Mouse (Mus musculus) G1E (cell line): ENCODE data around the gene Krt83. TPM values are rescaled to one million over a fixed set of nuclear protein-coding genes. Genes with fewer than 3 reads are reported as not detected.

Source experiments
- ATAC-seq: 2 replicates; pipeline ENCODE4 v1.8.0; 2016; ENCODE audit warnings: mild to moderate bottlenecking; ENCODE audit not compliant: insufficient number of reproducible peaks, poor library complexity, low FRiP score, severe bottlenecking; ENCODE audit errors: extremely low read depth
- DNase-seq: peaks from one replicate; pipeline ENCODE4 v3.0.0; 2012; ENCODE audit warnings: low spot score
- H3K27me3 ChIP-seq: 2 replicates; pipeline ENCODE4 v1.6.1; 2012; ENCODE audit warnings: mild to moderate bottlenecking, low read length, inconsistent platforms; ENCODE audit not compliant: insufficient read depth
- H3K36me3 ChIP-seq: replicated peaks from 2 replicates; pipeline ENCODE3; 2012; ENCODE audit warnings: mild to moderate bottlenecking, inconsistent platforms
- H3K4me1 ChIP-seq: 2 replicates; pipeline ENCODE4 v1.6.1; 2012; ENCODE audit warnings: low read depth, low read length, inconsistent platforms, mixed read lengths; ENCODE audit not compliant: insufficient read depth
- H3K4me3 ChIP-seq: 2 replicates; pipeline ENCODE4 v1.5.1; 2012; ENCODE audit warnings: low read depth, mild to moderate bottlenecking, inconsistent platforms, low read length, moderate library complexity, mixed read lengths
- H3K9me3 ChIP-seq: replicated peaks from 2 replicates; pipeline ENCODE4 v1.6.1; 2012; ENCODE audit warnings: inconsistent platforms
- CTCF ChIP-seq: IDR thresholded peaks from 2 replicates; pipeline ENCODE4 v1.5.1; 2012; ENCODE audit warnings: low read depth, low read length, inconsistent platforms, mixed read lengths
- GATA1 ChIP-seq: IDR thresholded peaks from 2 replicates; pipeline ENCODE4 v1.6.1; 2012; ENCODE audit warnings: borderline replicate concordance, low read length, inconsistent platforms, mixed read lengths
- GATA2 ChIP-seq: IDR thresholded peaks from 2 replicates; pipeline ENCODE4 v1.6.1; 2012; ENCODE audit warnings: low read depth, low read length, inconsistent platforms, borderline replicate concordance
- POLR2AphosphoS5 ChIP-seq: IDR thresholded peaks from 2 replicates; pipeline ENCODE4 v1.6.1; 2012; ENCODE audit warnings: low read depth, low read length, inconsistent platforms; ENCODE audit not compliant: insufficient replicate concordance
- TAL1 ChIP-seq: conservative IDR thresholded peaks from 2 replicates; pipeline ENCODE4 v1.6.1; 2012; ENCODE audit warnings: low read depth, low read length, inconsistent platforms, mixed read lengths
- polyA plus RNA-seq: library from polyadenylated mRNA; stranded (reverse); fragments of >175 nt; gene quantifications from 2 replicates; pipeline ENCODE4 v1.2.3, GENCODE M21; 2012
- total RNA-seq, 2 experiments: library from RNA; stranded (forward) in 1 of 2; stranded (reverse) in 1 of 2; fragments of 200-1000 nt in 1 of 2; fragments of >200 nt in 1 of 2; fragmentation: Nextera tagmentation in 1 of 2; gene quantifications; 2 replicates each; pipeline ENCODE4 v1.2.3; 2014 to 2017

Krt83 gene
- total and polyA plus RNA-seq, 3 experiments: not detected

DNA sequence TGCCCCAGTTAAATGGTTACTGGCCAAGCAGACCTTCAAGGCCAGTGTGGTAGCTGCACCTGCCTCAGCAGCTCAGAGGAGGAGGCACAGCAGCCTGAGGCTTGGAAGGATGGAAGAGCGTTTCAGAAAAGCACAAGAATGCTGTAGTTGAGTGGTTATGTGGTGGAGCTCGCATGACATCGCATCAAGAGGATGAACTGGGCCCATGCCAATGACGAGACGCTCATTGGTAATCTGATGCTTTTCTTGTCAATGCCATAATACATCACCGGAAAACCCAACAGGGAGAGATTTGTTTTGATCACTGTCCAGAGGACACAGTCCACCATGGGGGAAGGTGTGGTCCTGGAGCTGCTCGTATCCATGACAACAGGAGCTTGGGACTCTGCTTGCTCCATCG lies 4.0 kb upstream of the Krt83 start:
- TF ChIP-seq GATA1: no peak
- no peak for TF ChIP-seq POLR2AphosphoS5
- TF ChIP-seq CTCF: no peak
- no peak for TF ChIP-seq GATA2
- TF ChIP-seq TAL1: no peak
- H3K27me3 ChIP-seq: no peaks in the 10 kb centered on the region
- H3K4me1 ChIP-seq: no peaks in the 10 kb centered on the region
- no peak for ATAC-seq
- H3K4me3 ChIP-seq: no peak overlapping the region
- H3K36me3 ChIP-seq: no peaks in the 10 kb centered on the region
- no peak for DNase-seq
- H3K9me3 ChIP-seq: peaks cover 53% of the 10 kb centered on the region

- no peak overlapping the region for H3K4me3 ChIP-seq
- H3K9me3 ChIP-seq: peaks cover 60% of the 10 kb centered on the region
- TF ChIP-seq POLR2AphosphoS5 (no peak), GATA2 (no peak), GATA1 (no peak), CTCF (no peak), TAL1 (no peak)
- ATAC-seq: no peak
- no peaks in the 10 kb centered on the region for H3K4me1 ChIP-seq
- DNase-seq: no peak
- H3K27me3 ChIP-seq: no peaks in the 10 kb centered on the region
- no peaks in the 10 kb centered on the region for H3K36me3 ChIP-seq
Observed at GRCm38 (mm10) chr15:101494203-101494602, 2.9 kb upstream of the Krt83 start.

DNA sequence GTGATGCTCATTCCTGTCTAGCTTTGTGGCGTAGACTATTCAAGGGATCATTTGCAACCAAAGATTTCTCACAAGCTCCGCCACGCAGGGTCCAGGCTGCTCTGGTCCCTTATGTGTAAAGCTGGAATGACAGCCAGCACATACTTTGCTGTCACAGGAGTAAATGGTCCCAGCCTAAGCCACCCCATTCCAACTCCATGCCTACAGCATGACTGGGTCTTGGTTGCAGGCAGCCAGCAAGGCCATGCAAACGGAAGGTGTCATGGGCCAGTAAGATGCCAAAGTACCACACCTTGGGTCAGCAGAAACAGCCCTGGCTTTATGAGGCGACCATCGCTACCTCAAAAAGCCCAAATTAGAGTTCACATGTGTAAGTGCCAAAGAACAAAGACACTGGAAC lies 2.4 kb upstream of the Krt83 start:
- no peak for TF ChIP-seq GATA1
- TF ChIP-seq GATA2: no peak
- no peak for TF ChIP-seq CTCF
- no peak for TF ChIP-seq POLR2AphosphoS5
- no peak for TF ChIP-seq TAL1
- no peak overlapping the region for H3K4me3 ChIP-seq
- no peaks in the 10 kb centered on the region for H3K27me3 ChIP-seq
- ATAC-seq: no peak
- H3K4me1 ChIP-seq: no peaks in the 10 kb centered on the region
- H3K36me3 ChIP-seq: no peaks in the 10 kb centered on the region
- no peak for DNase-seq
- H3K9me3 ChIP-seq: peaks cover 64% of the 10 kb centered on the region

- Histone ChIP-seq H3K27me3 (no peaks in the 10 kb centered on the region), H3K4me3 (no peak overlapping the region), H3K4me1 (no peaks in the 10 kb centered on the region), H3K9me3 (peaks cover 66% of the 10 kb centered on the region), H3K36me3 (no peaks in the 10 kb centered on the region)
- DNase-seq (no peak), ATAC-seq (no peak)
- TF ChIP-seq CTCF (no peak), POLR2AphosphoS5 (no peak), GATA2 (no peak), GATA1 (no peak)
Observed at GRCm38 (mm10) chr15:101492718-101493117, 1.4 kb upstream of the Krt83 start.

GRCm38 (mm10) chr15:101485911-101486635 lies 5.2 kb downstream of the Krt83 start:
- H3K36me3 ChIP-seq: no peaks in the 10 kb centered on the region
- peaks cover 3% of the 10 kb centered on the region; the same call in 1 of the 2 replicates for H3K27me3 ChIP-seq
- no peak overlapping the region for H3K4me3 ChIP-seq
- no peaks in the 10 kb centered on the region for H3K4me1 ChIP-seq
- DNase-seq (no peak), ATAC-seq (no peak)
- peaks cover 70% of the 10 kb centered on the region for H3K9me3 ChIP-seq
- TF ChIP-seq TAL1: no peak
- TF ChIP-seq GATA1: no peak
- TF ChIP-seq GATA2: no peak

DNA sequence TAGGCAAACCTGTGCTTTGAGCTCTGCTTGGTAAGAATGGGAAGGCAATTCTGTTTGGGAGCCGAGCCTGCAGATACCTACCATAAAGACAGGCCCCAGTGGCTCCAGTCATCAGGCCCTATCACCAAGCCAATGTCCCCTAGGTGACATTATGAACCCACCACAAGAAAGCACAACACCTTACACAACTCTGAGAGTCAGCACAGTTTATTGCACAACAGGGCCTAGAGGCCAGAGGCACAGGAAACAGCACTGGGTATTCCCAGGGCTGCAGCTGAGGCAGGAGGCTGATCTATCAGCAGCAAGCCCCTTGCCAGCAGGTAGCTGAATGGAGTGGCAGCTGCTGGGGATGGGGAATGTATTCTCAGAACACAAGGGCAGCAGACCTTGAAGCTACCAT lies 6.4 kb downstream of the Krt83 start:
- Histone ChIP-seq H3K9me3 (peaks cover 68% of the 10 kb centered on the region), H3K27me3 (peaks cover 3% of the 10 kb centered on the region; the same call in 1 of the 2 replicates), H3K36me3 (no peaks in the 10 kb centered on the region), H3K4me1 (no peaks in the 10 kb centered on the region), H3K4me3 (no peak overlapping the region)
- DNase-seq (no peak), ATAC-seq (no peak)
- TF ChIP-seq GATA2: no peak
- no peak for TF ChIP-seq POLR2AphosphoS5
- no peak for TF ChIP-seq GATA1
- no peak for TF ChIP-seq TAL1
- no peak for TF ChIP-seq CTCF

GRCm38 (mm10) chr15:101483646-101484045 lies 7.7 kb downstream of the Krt83 start:
- ATAC-seq: no peak
- H3K27me3 ChIP-seq: peaks cover 3% of the 10 kb centered on the region; the same call in 1 of the 2 replicates
- no peaks in the 10 kb centered on the region for H3K36me3 ChIP-seq
- no peak for DNase-seq
- H3K4me1 ChIP-seq: no peaks in the 10 kb centered on the region
- H3K9me3 ChIP-seq: peaks cover 66% of the 10 kb centered on the region
- no peak overlapping the region for H3K4me3 ChIP-seq
- no peak for TF ChIP-seq TAL1
- TF ChIP-seq GATA2: no peak
- TF ChIP-seq POLR2AphosphoS5: no peak
- TF ChIP-seq GATA1: no peak
- no peak for TF ChIP-seq CTCF
